Mouse (Mus musculus) heart, embryonic 14.5 days (tissue): ENCODE results near the gene Ccr10. TPM values are rescaled to one million over a fixed set of nuclear protein-coding genes. Genes with fewer than 3 reads are reported as not detected.
"Not testable (repeated sequence)": the region's sequence is repeated elsewhere in the genome, so short reads cannot be mapped to it uniquely, and the experiment has no call there.

Experiments
- ATAC-seq: fragments of 200-750 bp; cut with Nextera tagmentation; 2 replicates; pipeline ENCODE4 v1.8.0; 2017; ENCODE audit warnings: low read depth, moderate TSS enrichment; ENCODE audit not compliant: insufficient number of reproducible peaks, insufficient read depth, low FRiP score
- H3K27ac ChIP-seq, 2 experiments: fragments of 200-500 bp in 1 of 2; fragments of 300-500 bp in 1 of 2; sonication (generic) in 1 of 2; replicated peaks in 1 of 2; 2 replicates each; pipeline ENCODE4 v1.5.1; 2012 to 2014; ENCODE audit warnings: low read depth in 2 of 2, low read length in 2 of 2, control low read depth in 1 of 2, mild to moderate bottlenecking in 1 of 2, mixed read lengths in 1 of 2; ENCODE audit not compliant: control insufficient read depth in 1 of 2, insufficient read depth in 1 of 2
- H3K27me3 ChIP-seq: fragments of 300-500 bp; sonication (generic); 2 replicates; pipeline ENCODE4 v1.6.1; 2014; ENCODE audit warnings: mild to moderate bottlenecking, low read length, control low read depth; ENCODE audit not compliant: control insufficient read depth, insufficient read depth
- H3K36me3 ChIP-seq: fragments of 300-500 bp; sonication (generic); 2 replicates; pipeline ENCODE4 v1.6.1; 2014; ENCODE audit warnings: mild to moderate bottlenecking, control low read depth, low read length, mixed read lengths; ENCODE audit not compliant: control insufficient read depth, insufficient read depth
- H3K4me1 ChIP-seq, 2 experiments: fragments of 200-500 bp in 1 of 2; fragments of 300-500 bp in 1 of 2; sonication (generic) in 1 of 2; 2 replicates each; pipeline ENCODE4 v1.6.1; 2012 to 2014; ENCODE audit warnings: low read length in 2 of 2, control low read depth in 1 of 2, mixed read lengths in 1 of 2; ENCODE audit not compliant: control insufficient read depth in 2 of 2, insufficient read depth in 2 of 2
- H3K4me2 ChIP-seq: fragments of 300-500 bp; sonication (generic); 2 replicates; pipeline ENCODE4 v1.6.1; 2014; ENCODE audit warnings: mild to moderate bottlenecking, low read length
- H3K4me3 ChIP-seq, 2 experiments: fragments of 200-500 bp in 1 of 2; fragments of 300-500 bp in 1 of 2; sonication (generic) in 1 of 2; 2 replicates each; pipeline ENCODE4 v1.5.1; 2012 to 2014; ENCODE audit warnings: low read length in 2 of 2, mild to moderate bottlenecking in 2 of 2, control low read depth in 1 of 2, low read depth in 1 of 2, moderate library complexity in 1 of 2; ENCODE audit not compliant: control insufficient read depth in 1 of 2, insufficient read depth in 1 of 2
- H3K9ac ChIP-seq: fragments of 300-500 bp; sonication (generic); 2 replicates; pipeline ENCODE4 v1.6.1; 2014; ENCODE audit warnings: mild to moderate bottlenecking, low read length
- H3K9me3 ChIP-seq: fragments of 300-500 bp; sonication (generic); 2 replicates; pipeline ENCODE4 v1.6.1; 2016; ENCODE audit warnings: low read length, control low read depth; ENCODE audit not compliant: control insufficient read depth
- WGBS: fragments of 180-500 bp; shearing (Covaris S2); extraction: QIAGEN DNeasy Blood & Tissue Kit; methylation state at CpG from one replicate; pipeline ENCODE4 v1.1.7; 2014; 5-methylcytosine and 5-hydroxymethylcytosine counted together
- microRNA-seq: library from miRNA; unstranded; fragments of <30 nt; microRNA quantifications from one replicate; pipeline ENCODE4, GENCODE M21; 2016
- polyA plus RNA-seq: library from polyadenylated mRNA; unstranded; fragments of >200 nt; fragmentation: Nextera tagmentation; extraction: Ambion mirVana; gene quantifications from 2 replicates; pipeline ENCODE4 v1.2.1, GENCODE M21; 2014

Gene Ccr10
- polyA plus RNA-seq, 1 experiment from 2014 or later = not detected

DNA sequence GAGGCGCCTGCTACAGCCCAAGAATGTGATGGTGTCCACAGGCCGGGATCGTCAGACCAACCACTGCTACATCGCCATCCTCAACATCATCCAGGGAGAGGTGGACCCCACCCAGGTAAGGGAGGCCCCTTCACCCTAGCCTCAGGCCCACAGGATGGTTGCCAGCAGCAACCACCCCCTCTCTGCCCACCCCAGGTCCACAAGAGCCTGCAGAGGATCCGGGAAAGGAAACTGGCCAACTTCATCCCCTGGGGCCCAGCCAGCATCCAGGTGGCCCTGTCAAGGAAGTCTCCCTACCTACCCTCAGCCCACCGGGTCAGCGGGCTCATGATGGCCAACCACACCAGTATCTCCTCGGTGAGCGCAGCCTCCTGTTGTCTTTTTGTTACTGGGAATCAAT is 50.2 kb downstream of the Ccr10 start:
- H3K9me3 ChIP-seq, H3K27ac ChIP-seq, H3K27me3 ChIP-seq, H3K4me2 ChIP-seq, H3K4me3 ChIP-seq, ATAC-seq, H3K9ac ChIP-seq: not testable (repeated sequence)
- Histone ChIP-seq H3K4me1 (peaks cover 3 to 13% of the 10 kb centered on the region in 2 experiments), H3K36me3 (peaks cover 50% of the 10 kb centered on the region)
- 88% methylated on average over 8 of the region's 9 CpGs for WGBS

DNA sequence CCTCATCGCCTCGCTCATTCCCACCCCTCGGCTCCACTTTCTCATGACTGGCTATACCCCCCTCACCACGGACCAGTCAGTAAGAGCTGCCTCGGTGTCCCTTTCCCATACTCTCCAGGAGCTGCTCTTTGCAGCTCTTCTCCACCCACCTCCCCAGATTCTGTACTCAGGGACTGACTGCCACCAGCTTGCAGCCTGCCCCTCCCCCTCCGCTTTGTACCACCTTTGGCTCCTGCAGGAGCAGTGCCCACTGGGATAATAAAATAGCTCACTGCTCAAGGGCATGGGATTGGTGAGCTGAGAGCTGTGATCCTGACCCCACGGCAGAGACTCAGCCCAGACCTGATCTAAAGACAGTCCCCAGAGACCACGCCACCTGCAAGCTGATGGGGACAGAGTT is 50.7 kb downstream of the Ccr10 start:
- not testable (repeated sequence) for H3K27ac ChIP-seq, ATAC-seq, H3K27me3 ChIP-seq, H3K4me3 ChIP-seq, H3K9me3 ChIP-seq, H3K9ac ChIP-seq, H3K4me2 ChIP-seq
- Histone ChIP-seq H3K36me3 (peaks cover 50% of the 10 kb centered on the region), H3K4me1 (peaks cover 3 to 11% of the 10 kb centered on the region in 2 experiments; a peak in 3 of 4 replicates)
- WGBS = 94% methylated on average over 8 of the region's 8 CpGs

Small RNA genes lying within 50 kb of the gene (microRNA-seq; reads per million reads assigned to microRNA genes)
- not detected for gene Gm27626

Other genes with a start within 250 kb of the Ccr10 start
- gene Stat3, start 235.9 kb downstream of the Ccr10 start, polyA plus RNA-seq = 51.8 and 53.3 TPM in 2 replicates
- gene Cavin1, start 204.6 kb downstream of the Ccr10 start, polyA plus RNA-seq = 200 and 204 TPM in 2 replicates
- gene Atp6v0a1, start 166.0 kb downstream of the Ccr10 start, polyA plus RNA-seq = 54.8 and 57.2 TPM in 2 replicates
- 12.5 and 13.0 TPM in 2 replicates for gene Naglu, start 105.4 kb downstream of the Ccr10 start, polyA plus RNA-seq
- 0.30 TPM in 1 of 2 replicates, not detected in the other for gene Hsd17b1, start 97.0 kb downstream of the Ccr10 start, polyA plus RNA-seq
- gene Coasy, start 92.9 kb downstream of the Ccr10 start, polyA plus RNA-seq = 27.4 and 31.4 TPM in 2 replicates
- gene Mlx, start 88.2 kb downstream of the Ccr10 start, polyA plus RNA-seq = 32.4 and 35.7 TPM in 2 replicates
- gene Psmc3ip, start 80.0 kb downstream of the Ccr10 start, polyA plus RNA-seq = 22.8 and 22.9 TPM in 2 replicates
- gene Retreg3, start 55.5 kb downstream of the Ccr10 start, polyA plus RNA-seq = 6.7 and 8.0 TPM in 2 replicates
- gene Tubg1, start 55.5 kb downstream of the Ccr10 start, polyA plus RNA-seq = 63.1 and 68.6 TPM in 2 replicates
- gene Tubg2, start 19.5 kb downstream of the Ccr10 start, polyA plus RNA-seq = 4.1 and 4.4 TPM in 2 replicates
- 0.69 and 1.1 TPM in 2 replicates for gene Cntnap1, start 4.9 kb downstream of the Ccr10 start, polyA plus RNA-seq
- gene Plekhh3, start 4.1 kb downstream of the Ccr10 start, polyA plus RNA-seq = 11.3 and 12.8 TPM in 2 replicates
- 13.6 and 16.6 TPM in 2 replicates for gene Ezh1, start 51.0 kb upstream of the Ccr10 start, polyA plus RNA-seq
- 272 and 281 TPM in 2 replicates for gene Ramp2, start 70.6 kb upstream of the Ccr10 start, polyA plus RNA-seq
- gene Vps25, start 78.3 kb upstream of the Ccr10 start, polyA plus RNA-seq = 111 and 123 TPM in 2 replicates
- gene Wnk4, start 85.1 kb upstream of the Ccr10 start, polyA plus RNA-seq = 5.8 and 9.5 TPM in 2 replicates
- 0.51 and 1.1 TPM in 2 replicates for gene Cntd1, start 103.6 kb upstream of the Ccr10 start, polyA plus RNA-seq
- gene Coa3, start 103.7 kb upstream of the Ccr10 start, polyA plus RNA-seq = 188 and 203 TPM in 2 replicates
- 134 and 149 TPM in 2 replicates for gene Becn1, start 126.8 kb upstream of the Ccr10 start, polyA plus RNA-seq
- 62.5 and 66.5 TPM in 2 replicates for gene Psme3, start 140.8 kb upstream of the Ccr10 start, polyA plus RNA-seq
- gene Aoc2, start 149.6 kb upstream of the Ccr10 start, polyA plus RNA-seq = 0.55 and 0.84 TPM in 2 replicates
- gene Aoc3, start 155.2 kb upstream of the Ccr10 start, polyA plus RNA-seq = 1.4 and 1.9 TPM in 2 replicates
- not detected in 2 replicates for gene G6pc, start 192.1 kb upstream of the Ccr10 start, polyA plus RNA-seq
- 42.2 and 45.4 TPM in 2 replicates for gene Aarsd1, start 242.2 kb upstream of the Ccr10 start, polyA plus RNA-seq
- gene Gm27029, start 249.4 kb upstream of the Ccr10 start, polyA plus RNA-seq = 10.2 and 17.4 TPM in 2 replicates
- 10.1 and 10.7 TPM in 2 replicates for gene Rundc1, start 249.6 kb upstream of the Ccr10 start, polyA plus RNA-seq
- 81.7 and 96.0 TPM in 2 replicates for gene Ptges3l, start 249.9 kb upstream of the Ccr10 start, polyA plus RNA-seq